Mouse (Mus musculus): ENCODE measurements around the gene Cdr2l.

The Cdr2l gene

GRCm38 (mm10) chr11:115381743-115382539, at the start of gene Cdr2l:
TSS of gene Cdr2l (plus strand) at chr11:115381916.
- DNase-seq (ENCODE audit: low read depth in 2 of 2, low spot score in 2 of 2), result peak in 1 of 2 experiments; percentile 6

DNA sequence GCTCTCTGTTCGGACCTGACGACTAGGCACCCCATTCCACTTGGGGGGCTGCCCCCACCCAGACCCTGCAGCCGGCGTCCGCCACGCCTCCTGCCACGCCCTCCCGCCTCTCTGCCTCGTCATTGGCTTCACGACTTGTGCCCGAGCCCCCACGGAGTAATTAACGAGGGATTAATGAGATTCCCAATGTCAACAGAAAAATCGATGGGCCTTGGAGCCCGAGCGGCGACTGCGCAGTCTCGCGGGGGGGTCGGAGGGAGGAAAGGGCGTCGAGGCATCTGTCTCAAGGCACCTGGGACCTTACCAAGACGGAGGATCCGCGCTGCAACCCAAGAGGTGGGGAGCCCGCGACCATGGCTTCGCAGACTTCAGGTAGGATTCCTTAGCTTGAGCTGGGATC, 47.2 kb upstream of the Cdr2l start, which contains the start of gene Otop3:
Gene Otop3 (plus strand): TSS at position 201 of the 400 bp plus-strand sequence.
- no peak for DNase-seq (ENCODE audit: low read depth in 2 of 2, low spot score in 2 of 2)

DNA sequence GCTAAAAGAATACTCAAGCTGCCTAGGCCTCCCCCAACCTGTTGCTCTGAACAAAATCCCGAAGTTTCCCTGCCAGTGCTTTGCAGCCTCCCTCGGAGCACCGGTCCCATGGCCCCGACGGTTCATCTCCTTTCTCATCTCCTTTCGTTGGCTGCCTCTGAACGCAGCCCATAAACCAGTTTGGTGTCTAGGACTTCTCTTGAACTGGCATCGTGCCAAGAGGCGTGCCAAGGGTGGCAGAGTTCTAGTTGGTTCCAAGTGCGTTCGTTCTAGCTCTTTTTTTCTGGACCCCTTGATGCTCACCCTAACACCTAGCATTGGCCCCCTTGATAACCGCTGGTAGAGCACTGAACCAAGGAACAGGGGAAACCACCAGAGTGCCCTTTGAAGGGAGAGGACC, 46.5 kb upstream of the Cdr2l start:
- DNase-seq (ENCODE audit: low read depth in 2 of 2, low spot score in 2 of 2), result no peak

DNA sequence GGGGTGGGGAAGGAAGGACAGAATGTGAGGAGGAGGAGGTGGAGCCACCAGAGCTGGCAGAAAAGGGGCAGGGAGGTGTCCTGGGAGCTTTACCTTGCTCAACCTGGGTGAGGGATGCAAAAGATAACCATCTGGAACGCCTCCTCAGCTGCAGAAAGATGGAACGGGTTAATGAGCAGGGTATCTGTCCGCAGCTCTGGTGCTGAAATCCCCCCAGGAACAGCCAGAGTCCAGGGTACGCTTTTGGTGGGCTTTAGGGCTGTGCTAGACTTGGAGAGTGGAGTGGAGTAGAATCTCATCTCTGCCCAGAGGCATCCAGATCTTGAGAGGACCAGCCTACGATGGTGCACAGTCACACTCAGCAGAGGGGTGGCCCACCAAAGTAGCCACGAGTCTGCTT, 45.6 kb upstream of the Cdr2l start:
- no peak for DNase-seq (ENCODE audit: low read depth in 2 of 2, low spot score in 2 of 2)

DNA sequence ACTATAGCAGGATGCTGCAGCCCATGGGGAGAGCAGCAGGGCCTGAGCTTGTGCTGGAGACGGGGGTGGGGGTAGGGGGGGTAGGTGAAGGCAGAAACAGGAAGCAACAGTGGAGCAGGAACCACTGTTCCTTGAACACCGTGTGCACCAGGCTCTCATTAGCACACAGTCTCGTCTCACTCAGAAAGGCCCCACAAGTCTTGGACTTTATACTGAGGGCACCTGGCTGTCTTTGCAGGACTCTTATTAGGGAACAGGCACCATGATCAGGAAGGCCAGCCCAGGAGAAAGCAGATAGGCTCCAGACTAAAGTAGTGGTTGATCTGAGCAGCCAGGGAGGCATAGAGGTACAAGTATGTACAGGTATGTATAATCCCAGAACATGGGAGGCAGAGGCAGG, 44.4 kb upstream of the Cdr2l start:
- DNase-seq (ENCODE audit: low read depth in 2 of 2, low spot score in 2 of 2), result no peak

DNA sequence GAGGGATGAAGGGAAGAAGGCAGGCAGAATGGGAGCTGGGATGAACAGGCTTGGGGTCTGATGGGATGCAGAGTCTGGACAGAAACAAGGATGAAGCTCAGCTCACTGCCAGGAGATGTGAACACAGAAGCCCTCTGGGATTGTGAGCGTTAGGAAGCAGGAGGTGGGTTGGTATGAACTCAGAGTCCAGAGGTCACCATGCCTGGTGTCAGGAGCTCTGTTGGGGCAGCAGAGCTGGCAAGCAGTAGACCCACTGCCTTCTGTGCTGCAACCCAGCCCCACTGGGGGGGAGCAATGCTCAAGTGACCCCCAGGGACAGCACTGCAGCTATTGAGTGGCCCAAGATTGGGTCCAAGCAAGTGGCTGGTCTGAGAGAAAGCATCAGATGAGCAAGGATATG, 43.9 kb upstream of the Cdr2l start:
- no peak for DNase-seq (ENCODE audit: low read depth in 2 of 2, low spot score in 2 of 2)

DNA sequence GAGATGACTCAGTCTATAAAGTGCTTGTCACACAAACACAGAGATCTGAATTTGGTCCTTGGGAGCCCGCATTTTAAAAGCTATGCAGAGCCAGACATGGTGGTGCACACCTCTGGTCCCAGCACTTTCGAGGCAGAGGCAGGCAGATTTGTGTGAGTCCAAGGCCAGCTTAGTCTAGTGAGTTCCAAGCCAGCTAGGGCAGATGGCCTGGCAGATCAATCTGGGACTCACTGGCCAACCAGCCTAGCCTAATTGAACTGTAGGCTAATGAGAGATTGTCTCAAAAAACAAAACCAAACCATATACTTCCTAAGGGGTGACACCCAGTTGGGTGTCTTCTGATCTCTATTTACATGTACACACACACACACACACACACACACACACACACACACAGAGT, 40.5 kb upstream of the Cdr2l start:
- no peak for DNase-seq (ENCODE audit: low read depth in 2 of 2, low spot score in 2 of 2)

GRCm38 (mm10) chr11:115341866-115342265, 39.9 kb upstream of the Cdr2l start:
- DNase-seq (ENCODE audit: low read depth in 2 of 2, low spot score in 2 of 2), result no peak

DNA sequence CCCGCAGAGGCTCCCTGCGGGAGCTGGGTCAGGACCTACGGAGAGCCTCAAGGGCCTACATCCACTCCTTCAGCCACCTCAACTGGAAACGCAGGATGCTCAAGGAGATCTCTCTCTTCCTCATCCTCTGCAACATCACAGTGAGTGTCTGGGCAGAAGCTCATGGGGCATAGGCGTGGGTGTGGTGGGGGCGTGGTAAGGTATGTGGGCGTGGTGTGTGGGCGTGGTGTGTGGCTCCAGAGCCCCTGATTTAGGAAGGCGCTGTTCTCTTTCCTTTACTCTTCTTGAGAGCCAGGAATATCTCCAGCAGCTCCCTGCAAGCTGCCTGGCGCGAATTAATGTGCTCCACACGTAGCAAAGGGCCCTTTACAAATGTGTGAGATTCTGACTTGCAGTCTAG, 36.7 kb upstream of the Cdr2l start:
- DNase-seq (ENCODE audit: low read depth in 2 of 2, low spot score in 2 of 2), result no peak

DNA sequence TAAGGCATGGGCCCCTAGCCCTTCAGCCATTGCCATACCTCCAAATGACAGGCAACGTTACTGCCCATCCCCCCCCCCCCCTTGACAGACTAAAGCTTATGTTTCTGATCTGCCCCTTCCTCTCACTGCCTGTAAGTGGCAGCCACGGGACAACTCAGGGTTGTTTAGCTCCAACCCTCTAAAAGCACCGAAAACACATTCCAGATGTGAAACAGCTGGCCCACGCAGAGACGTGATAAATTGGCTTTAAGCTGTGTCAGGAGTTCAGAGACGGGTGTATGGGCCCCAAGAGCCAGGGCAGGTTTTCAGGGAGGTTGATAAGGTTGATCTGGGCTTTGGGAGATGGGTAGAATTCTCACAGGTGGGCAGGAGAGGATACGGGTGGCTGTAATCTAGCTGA, 36.2 kb upstream of the Cdr2l start:
- no peak for DNase-seq (ENCODE audit: low read depth in 2 of 2, low spot score in 2 of 2)

GRCm38 (mm10) chr11:115348681-115349248, 33.0 kb upstream of the Cdr2l start:
- DNase-seq (ENCODE audit: low read depth in 2 of 2, low spot score in 2 of 2), result no peak

- DNase-seq (ENCODE audit: low read depth in 2 of 2, low spot score in 2 of 2), result no peak
Observed at GRCm38 (mm10) chr11:115349976-115350375, 31.7 kb upstream of the Cdr2l start.

GRCm38 (mm10) chr11:115353375-115353774, 28.3 kb upstream of the Cdr2l start:
- DNase-seq (ENCODE audit: low read depth in 2 of 2, low spot score in 2 of 2), result no peak

DNA sequence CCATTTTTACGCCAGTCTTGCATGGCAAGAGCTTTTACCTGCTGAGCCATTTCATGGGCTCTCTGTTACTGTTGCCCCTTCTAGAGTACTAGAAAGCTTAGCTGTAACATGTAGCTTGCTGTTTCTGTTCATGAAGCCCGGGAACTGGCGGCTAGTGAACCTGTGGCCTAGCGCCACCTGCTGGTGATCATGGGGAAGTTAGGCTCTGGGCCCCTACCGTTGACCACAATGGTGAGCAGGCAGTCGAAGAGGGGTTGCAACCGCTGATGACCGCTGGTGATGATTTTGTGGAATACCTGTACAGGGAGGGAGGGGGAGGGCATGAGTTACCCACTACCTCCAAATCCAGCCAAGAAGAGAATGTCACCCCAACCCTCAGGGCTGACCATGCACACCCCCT, 27.5 kb upstream of the Cdr2l start:
- peak; percentile 56 to 62 for DNase-seq (ENCODE audit: low read depth in 2 of 2, low spot score in 2 of 2)

DNA sequence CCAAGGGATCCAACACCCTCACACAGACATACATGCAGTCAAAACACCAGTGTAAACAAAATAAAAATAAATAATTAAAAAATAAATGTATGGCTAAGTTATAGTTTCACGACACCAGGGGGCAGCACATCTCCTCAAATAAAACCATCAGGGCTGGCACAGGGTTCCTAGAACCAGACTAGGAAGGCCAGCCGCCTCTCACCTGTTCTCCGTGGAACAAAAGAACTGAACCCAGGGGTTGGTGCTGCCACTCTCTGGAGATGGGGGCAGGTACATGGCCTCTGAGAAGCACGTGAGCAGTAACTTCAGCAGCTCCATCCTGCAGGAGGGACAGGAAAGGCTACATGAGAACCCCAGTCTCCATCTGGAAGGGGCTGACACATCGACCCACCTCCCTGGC, 23.2 kb upstream of the Cdr2l start:
- peak; percentile 68 to 82 for DNase-seq (ENCODE audit: low read depth in 2 of 2, low spot score in 2 of 2)

DNA sequence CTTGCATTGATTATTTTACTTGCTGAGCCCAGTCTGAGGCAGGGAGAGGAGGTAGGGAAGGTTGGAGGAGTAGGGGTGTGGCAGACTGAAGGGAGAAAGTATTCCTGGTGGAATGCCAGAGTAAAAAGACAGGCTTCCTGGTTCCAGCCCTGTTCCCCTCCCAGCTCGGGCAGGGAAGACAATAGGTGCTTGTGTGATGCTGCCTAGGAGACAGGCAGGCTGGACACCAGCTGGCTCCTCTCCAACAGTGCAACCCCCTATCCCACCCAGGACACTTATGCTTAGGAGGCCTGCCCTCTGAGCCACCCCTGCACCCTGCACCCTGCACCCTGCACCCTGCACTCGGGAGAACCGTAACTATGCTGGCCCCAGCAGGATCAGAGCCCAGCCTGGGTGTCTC, 22.4 kb upstream of the Cdr2l start:
- no peak for DNase-seq (ENCODE audit: low read depth in 2 of 2, low spot score in 2 of 2)

GRCm38 (mm10) chr11:115359726-115360125, 22.0 kb upstream of the Cdr2l start:
- no peak for DNase-seq (ENCODE audit: low read depth in 2 of 2, low spot score in 2 of 2)

DNA sequence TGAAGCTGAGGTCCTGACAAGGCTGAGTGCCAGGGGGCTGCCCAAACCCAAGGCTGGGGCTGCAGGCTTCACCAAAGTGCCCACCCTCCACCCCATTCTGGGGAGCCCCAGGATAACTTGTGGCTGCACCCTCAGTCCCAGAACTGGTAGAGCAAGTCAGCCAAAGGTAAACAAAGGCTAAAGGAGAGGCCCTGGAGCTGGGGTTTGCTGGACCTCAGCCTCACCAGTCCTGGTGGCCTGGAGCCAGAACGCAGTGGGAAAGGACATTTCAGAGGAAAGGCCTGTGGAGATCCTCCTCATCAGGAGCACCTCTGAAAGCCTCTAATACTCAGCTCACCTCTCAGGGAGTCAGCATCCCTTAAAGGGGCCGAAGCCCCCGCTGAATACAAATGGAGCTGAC, 17.6 kb upstream of the Cdr2l start:
- DNase-seq (ENCODE audit: low read depth in 2 of 2, low spot score in 2 of 2), result no peak

DNA sequence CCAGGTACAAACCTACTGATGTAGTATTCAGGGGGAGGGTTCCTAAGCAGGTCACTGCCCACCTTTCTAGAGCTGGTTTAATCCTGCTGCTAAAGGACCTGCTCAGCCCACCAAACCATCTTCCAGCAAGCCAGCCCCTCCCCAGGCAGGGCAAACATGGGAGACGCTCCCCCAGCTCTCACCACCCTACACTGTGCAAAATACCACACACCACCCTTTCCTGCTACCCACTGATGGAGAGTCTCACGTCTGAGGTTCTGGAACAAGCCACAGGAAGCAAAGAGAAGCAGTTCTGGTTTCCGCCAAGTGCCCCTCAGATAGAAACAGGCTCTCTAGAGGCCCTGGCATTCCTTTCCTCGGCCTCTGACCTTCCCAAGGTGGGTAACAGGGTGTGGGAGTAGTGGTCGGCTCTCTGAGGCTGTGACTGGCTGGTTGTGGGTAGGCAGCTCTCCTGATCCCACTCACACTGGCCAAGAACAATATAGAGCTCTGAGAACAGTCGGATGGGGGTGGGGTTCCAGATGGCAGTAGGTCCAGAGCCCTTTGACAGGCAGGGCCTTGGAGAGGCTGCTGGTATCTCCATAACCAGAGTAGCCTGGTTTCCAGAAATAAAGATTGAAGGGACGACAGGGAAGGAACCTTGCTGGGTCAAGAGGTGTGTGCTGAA, 15.5 kb upstream of the Cdr2l start:
- DNase-seq (ENCODE audit: low read depth in 2 of 2, low spot score in 2 of 2), result peak in 1 of 2 experiments; percentile 17

GRCm38 (mm10) chr11:115366706-115367394, 14.9 kb upstream of the Cdr2l start:
- DNase-seq (ENCODE audit: low read depth in 2 of 2, low spot score in 2 of 2), result no peak

DNA sequence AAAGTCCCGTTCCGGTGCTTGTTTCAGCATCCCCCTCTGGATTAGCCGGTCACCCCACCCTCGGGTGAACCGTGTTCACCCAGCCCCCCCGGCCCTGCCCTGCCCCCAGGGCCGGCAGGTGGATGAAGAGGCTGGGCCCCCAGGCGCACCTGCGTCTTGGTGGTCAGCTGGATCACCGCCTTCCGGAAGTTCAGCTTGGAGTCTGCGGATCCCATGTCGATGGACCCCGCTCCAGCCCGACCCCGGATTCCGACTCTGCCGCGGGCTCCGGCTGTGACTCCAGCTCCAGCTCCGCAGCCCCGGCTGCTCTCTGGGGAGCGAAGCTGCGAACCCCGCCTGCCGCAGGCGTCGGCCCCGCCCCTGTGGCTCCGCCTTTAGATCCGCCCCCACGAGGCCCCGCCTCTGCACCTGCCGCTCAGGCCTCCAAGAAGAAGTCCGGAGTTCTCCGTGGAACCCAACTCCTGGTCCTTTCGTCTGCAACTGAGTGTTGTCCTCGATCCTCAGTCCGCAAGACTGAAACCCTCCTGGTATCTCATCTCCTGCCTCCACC, 14.2 kb upstream of the Cdr2l start, which contains the start of gene Hid1:
Gene Hid1 (minus strand): TSS at position 362 of the 550 bp plus-strand sequence.
- peak; percentile 70 to 85 for DNase-seq (ENCODE audit: low read depth in 2 of 2, low spot score in 2 of 2)

All from CD8-positive naive resting alpha-beta T cell, adult 2 months (primary cell).